Mouse (Mus musculus): ENCODE measurements at regions not wholly inside any gene's neighbourhood (a gene's known extent, or its start where the extent isn't known, plus 50 kb on each side); places are given as distances from the start of the nearest gene placed in this dataset.
A peak's percentile ranks its signal among the peaks of the same experiment; 100 is the strongest.

- Histone ChIP-seq H3K4me3 (no peak overlapping the region), H3K27me3 (ENCODE audit: control insufficient read depth, insufficient read depth, insufficient read length) (no peaks in the 10 kb centered on the region), H3K79me2 (ENCODE audit: control insufficient read depth, insufficient read depth) (no peaks in the 10 kb centered on the region), H3K4me2 (ENCODE audit: low read depth) (no peak overlapping the region), H3ac (ENCODE audit: control insufficient read depth, insufficient read length) (no peak overlapping the region), H3K36me3 (ENCODE audit: control insufficient read depth, insufficient read depth) (no peaks in the 10 kb centered on the region)
- TF ChIP-seq TCF12 (IDR thresholded peaks at IDR 0.05; ENCODE audit: insufficient read depth, poor library complexity, severe bottlenecking) (no peak), USF1 (IDR thresholded peaks at IDR 0.05; ENCODE audit: low read depth) (no peak), TCF3 (IDR thresholded peaks at IDR 0.05; ENCODE audit: insufficient read length, low read depth) (no peak), POLR2AphosphoS2 (IDR thresholded peaks at IDR 0.05; ENCODE audit: insufficient read length, low read depth) (no peak), CEBPB (IDR thresholded peaks at IDR 0.05; ENCODE audit: insufficient read depth, poor library complexity, severe bottlenecking) (no peak), MAX (IDR thresholded peaks at IDR 0.05; ENCODE audit: low read depth) (no peak), SRF (IDR thresholded peaks at IDR 0.05; ENCODE audit: control insufficient read depth, insufficient read length, low read depth) (no peak), MYOD1 (IDR thresholded peaks at IDR 0.05; ENCODE audit: control insufficient read depth in 1 of 3, insufficient read length in 2 of 3, low read depth in 2 of 3) (no peak), REST (IDR thresholded peaks at IDR 0.05; ENCODE audit: insufficient read depth, insufficient read length) (no peak), MYOG (IDR thresholded peaks at IDR 0.05; ENCODE audit: control insufficient read depth in 1 of 3, insufficient read depth in 1 of 3, insufficient read length in 2 of 3, low read depth in 2 of 3) (no peak), POLR2A (IDR thresholded peaks at IDR 0.05; ENCODE audit: insufficient read length, low read depth) (no peak), E2F4 (IDR thresholded peaks at IDR 0.05; ENCODE audit: insufficient read depth) (no peak)
Measured at GRCm38 (mm10) chr17:62546286-62546685, 334.8 kb downstream of the Efna5 start.

GRCm38 (mm10) chr17:62545330-62545729 lies 335.8 kb downstream of the Efna5 start:
- H3K4me3 ChIP-seq, result no peak overlapping the region
- peak overlapping the region; percentile 63 for H3K4me2 ChIP-seq (ENCODE audit: low read depth)

GRCm38 (mm10) chr17:62543056-62543975 lies 337.8 kb downstream of the Efna5 start:
- TF ChIP-seq CEBPB (IDR thresholded peaks at IDR 0.05; ENCODE audit: insufficient read depth, poor library complexity, severe bottlenecking) (no peak), SRF (IDR thresholded peaks at IDR 0.05; ENCODE audit: control insufficient read depth, insufficient read length, low read depth) (no peak), MYOG (IDR thresholded peaks at IDR 0.05; ENCODE audit: control insufficient read depth in 1 of 3, insufficient read depth in 1 of 3, insufficient read length in 2 of 3, low read depth in 2 of 3) (no peak), REST (IDR thresholded peaks at IDR 0.05; ENCODE audit: insufficient read depth, insufficient read length) (no peak), TCF12 (IDR thresholded peaks at IDR 0.05; ENCODE audit: insufficient read depth, poor library complexity, severe bottlenecking) (no peak), MAX (IDR thresholded peaks at IDR 0.05; ENCODE audit: low read depth) (no peak), E2F4 (IDR thresholded peaks at IDR 0.05; ENCODE audit: insufficient read depth) (no peak), TCF3 (IDR thresholded peaks at IDR 0.05; ENCODE audit: insufficient read length, low read depth) (no peak), POLR2A (IDR thresholded peaks at IDR 0.05; ENCODE audit: insufficient read length, low read depth) (no peak), MYOD1 (IDR thresholded peaks at IDR 0.05; ENCODE audit: control insufficient read depth in 1 of 3, insufficient read length in 2 of 3, low read depth in 2 of 3) (no peak), USF1 (IDR thresholded peaks at IDR 0.05; ENCODE audit: low read depth) (no peak), POLR2AphosphoS2 (IDR thresholded peaks at IDR 0.05; ENCODE audit: insufficient read length, low read depth) (no peak)
- no peak overlapping the region for H3ac ChIP-seq (ENCODE audit: control insufficient read depth, insufficient read length)
- H3K4me2 ChIP-seq (ENCODE audit: low read depth), result no peak overlapping the region
- no peaks in the 10 kb centered on the region for H3K79me2 ChIP-seq (ENCODE audit: control insufficient read depth, insufficient read depth)
- no peak overlapping the region for H3K4me3 ChIP-seq
- no peaks in the 10 kb centered on the region for H3K27me3 ChIP-seq (ENCODE audit: control insufficient read depth, insufficient read depth, insufficient read length)
- H3K36me3 ChIP-seq (ENCODE audit: control insufficient read depth, insufficient read depth), result no peaks in the 10 kb centered on the region

More at GRCm38 (mm10) chr17:62545330-62545729, 335.8 kb downstream of the Efna5 start:
- TF ChIP-seq REST (IDR thresholded peaks at IDR 0.05; ENCODE audit: insufficient read depth, insufficient read length), result no peak
- no peak for TF ChIP-seq POLR2AphosphoS2 (IDR thresholded peaks at IDR 0.05; ENCODE audit: insufficient read length, low read depth)
- TF ChIP-seq TCF3 (IDR thresholded peaks at IDR 0.05; ENCODE audit: insufficient read length, low read depth), result no peak
- no peak for TF ChIP-seq MYOD1 (IDR thresholded peaks at IDR 0.05; ENCODE audit: control insufficient read depth in 1 of 3, insufficient read length in 2 of 3, low read depth in 2 of 3)
- no peak for TF ChIP-seq E2F4 (IDR thresholded peaks at IDR 0.05; ENCODE audit: insufficient read depth)
- TF ChIP-seq USF1 (IDR thresholded peaks at IDR 0.05; ENCODE audit: low read depth), result no peak
- TF ChIP-seq TCF12 (IDR thresholded peaks at IDR 0.05; ENCODE audit: insufficient read depth, poor library complexity, severe bottlenecking), result no peak
- no peak for TF ChIP-seq POLR2A (IDR thresholded peaks at IDR 0.05; ENCODE audit: insufficient read length, low read depth)
- no peak for TF ChIP-seq MAX (IDR thresholded peaks at IDR 0.05; ENCODE audit: low read depth)
- TF ChIP-seq CEBPB (IDR thresholded peaks at IDR 0.05; ENCODE audit: insufficient read depth, poor library complexity, severe bottlenecking), result no peak
- TF ChIP-seq SRF (IDR thresholded peaks at IDR 0.05; ENCODE audit: control insufficient read depth, insufficient read length, low read depth), result no peak
- TF ChIP-seq MYOG (IDR thresholded peaks at IDR 0.05; ENCODE audit: control insufficient read depth in 1 of 3, insufficient read depth in 1 of 3, insufficient read length in 2 of 3, low read depth in 2 of 3), result no peak
- Histone ChIP-seq H3K27me3 (ENCODE audit: control insufficient read depth, insufficient read depth, insufficient read length) (no peaks in the 10 kb centered on the region), H3K36me3 (ENCODE audit: control insufficient read depth, insufficient read depth) (no peaks in the 10 kb centered on the region), H3K79me2 (ENCODE audit: control insufficient read depth, insufficient read depth) (no peaks in the 10 kb centered on the region), H3ac (ENCODE audit: control insufficient read depth, insufficient read length) (no peak overlapping the region)

- Histone ChIP-seq H3K27me3 (ENCODE audit: control insufficient read depth, insufficient read depth, insufficient read length) (no peaks in the 10 kb centered on the region), H3ac (ENCODE audit: control insufficient read depth, insufficient read length) (no peak overlapping the region), H3K4me3 (no peak overlapping the region), H3K79me2 (ENCODE audit: control insufficient read depth, insufficient read depth) (no peaks in the 10 kb centered on the region), H3K36me3 (ENCODE audit: control insufficient read depth, insufficient read depth) (no peaks in the 10 kb centered on the region), H3K4me2 (ENCODE audit: low read depth) (no peak overlapping the region)
- TF ChIP-seq TCF12 (IDR thresholded peaks at IDR 0.05; ENCODE audit: insufficient read depth, poor library complexity, severe bottlenecking) (no peak), CEBPB (IDR thresholded peaks at IDR 0.05; ENCODE audit: insufficient read depth, poor library complexity, severe bottlenecking) (no peak), USF1 (IDR thresholded peaks at IDR 0.05; ENCODE audit: low read depth) (no peak), SRF (IDR thresholded peaks at IDR 0.05; ENCODE audit: control insufficient read depth, insufficient read length, low read depth) (no peak), REST (IDR thresholded peaks at IDR 0.05; ENCODE audit: insufficient read depth, insufficient read length) (no peak)
Measured at GRCm38 (mm10) chr17:62529911-62530310, 351.2 kb downstream of the Efna5 start.

Measured in myocyte (in vitro differentiated cells).